Mouse (Mus musculus) liver, embryonic 11.5 days (tissue): ENCODE data around the gene Smim26. TPM values are rescaled to one million over a fixed set of nuclear protein-coding genes. Genes with fewer than 3 reads are reported as not detected.

ENCODE experiments used
- ATAC-seq: fragments of 200-750 bp; cut with Nextera tagmentation; replicated peaks from 2 replicates; pipeline ENCODE4 v1.8.0; 2017; ENCODE audit warnings: moderate number of reproducible peaks, mild to moderate bottlenecking, moderate TSS enrichment, moderate library complexity; ENCODE audit not compliant: low FRiP score
- DNase-seq: peaks from one replicate; pipeline ENCODE4 v3.0.0-alpha.2; 2017; ENCODE audit warnings: low spot score
- H3K27ac ChIP-seq: fragments of 300-500 bp; sonication (generic); 2 replicates; pipeline ENCODE4 v1.5.1; 2014; ENCODE audit warnings: mild to moderate bottlenecking, low read depth, low read length, control low read depth
- H3K27me3 ChIP-seq: fragments of 300-500 bp; sonication (generic); replicated peaks from 2 replicates; pipeline ENCODE4 v1.6.1; 2014; ENCODE audit warnings: low read length, mixed read lengths; ENCODE audit not compliant: control insufficient read depth, insufficient read depth
- H3K36me3 ChIP-seq: fragments of 300-500 bp; sonication (generic); 2 replicates; pipeline ENCODE4 v1.6.1; 2014; ENCODE audit warnings: mild to moderate bottlenecking, low read length, moderate library complexity, mixed read lengths; ENCODE audit not compliant: control insufficient read depth, insufficient read depth
- H3K4me1 ChIP-seq: fragments of 300-500 bp; sonication (generic); replicated peaks from 2 replicates; pipeline ENCODE4 v1.6.1; 2014; ENCODE audit warnings: low read length, mixed read lengths; ENCODE audit not compliant: control insufficient read depth, insufficient read depth
- H3K4me2 ChIP-seq: fragments of 300-500 bp; sonication (generic); 2 replicates; pipeline ENCODE4 v1.6.1; 2014; ENCODE audit warnings: mild to moderate bottlenecking, control low read depth, moderate library complexity
- H3K4me3 ChIP-seq: fragments of 300-500 bp; sonication (generic); 2 replicates; pipeline ENCODE4 v1.5.1; 2014; ENCODE audit warnings: low read depth, low read length, control low read depth
- H3K9ac ChIP-seq: fragments of 300-500 bp; sonication (generic); 2 replicates; pipeline ENCODE4 v1.6.1; 2014; ENCODE audit warnings: low read depth, low read length, control low read depth
- H3K9me3 ChIP-seq: fragments of 300-500 bp; sonication (generic); 2 replicates; pipeline ENCODE4 v1.6.1; 2016; ENCODE audit warnings: low read length, inconsistent platforms, mixed read lengths; ENCODE audit not compliant: control insufficient read depth
- whole genome bisulfite sequencing: fragments of 180-500 bp; shearing (Covaris S2); extraction: QIAGEN DNeasy Blood & Tissue Kit; methylation state at CpG from one replicate; pipeline ENCODE4 v1.1.7; 2014; 5-methylcytosine and 5-hydroxymethylcytosine counted together
- microRNA-seq: library from miRNA; unstranded; fragments of <30 nt; microRNA quantifications from one replicate; pipeline ENCODE4, GENCODE M21; 2017; ENCODE audit warnings: borderline number of aligned reads
- polyA plus RNA-seq: library from polyadenylated mRNA; unstranded; fragments of >200 nt; fragmentation: Nextera tagmentation; extraction: Ambion mirVana; gene quantifications from 2 replicates; pipeline ENCODE4 v1.2.1, GENCODE M21; 2014

Gene Smim26
- polyA plus RNA-seq, 1 experiment from 2014 or later: 47.2 TPM

GRCm38 (mm10) chr2:144641991-144642390, 48.1 kb downstream of the Smim26 start:
- Histone ChIP-seq H3K4me2 (no peak overlapping the region), H3K4me1 (no peaks in the 10 kb centered on the region), H3K36me3 (no peaks in the 10 kb centered on the region), H3K27me3 (no peaks in the 10 kb centered on the region), H3K9ac (no peak overlapping the region), H3K27ac (no peak overlapping the region), H3K9me3 (no peaks in the 10 kb centered on the region), H3K4me3 (no peak overlapping the region)
- no peak for ATAC-seq
- no peak for DNase-seq
- WGBS: 72% methylated on average over 4 of the region's 4 CpGs

Small RNA genes within 50 kb of the gene (microRNA-seq; reads per million reads assigned to microRNA genes)
- not detected for gene Gm24823

Other genes starting within 250 kb of the Smim26 start
- gene Kat14, start 225.1 kb upstream of the Smim26 start, polyA plus RNA-seq: 33.5 and 34.8 TPM in 2 replicates
- 0.40 and 0.80 TPM in 2 replicates for gene Pet117, start 225.1 kb upstream of the Smim26 start, polyA plus RNA-seq
- 0.05 and 0.63 TPM in 2 replicates for gene Dzank1, start 66.6 kb upstream of the Smim26 start, polyA plus RNA-seq
- 21.9 and 24.2 TPM in 2 replicates for gene Polr3f, start 66.3 kb upstream of the Smim26 start, polyA plus RNA-seq
- gene Rbbp9, start 43.2 kb upstream of the Smim26 start, polyA plus RNA-seq: 33.4 and 33.8 TPM in 2 replicates
- gene Sec23b, start 37.8 kb upstream of the Smim26 start, polyA plus RNA-seq: 95.7 and 99.3 TPM in 2 replicates
- 65.2 and 65.9 TPM in 2 replicates for gene Dtd1, start 5.8 kb downstream of the Smim26 start, polyA plus RNA-seq
- not detected in 2 replicates for gene Scp2d1, start 229.6 kb downstream of the Smim26 start, polyA plus RNA-seq